Mouse (Mus musculus): ENCODE results near the gene Josd2. TPM values are rescaled to one million over a fixed set of nuclear protein-coding genes. Genes with fewer than 3 reads are reported as not detected.

Josd2 gene
- 273 and 294 TPM in 2 replicates for polyA plus RNA-seq (2012; rRNA removed)

DNA sequence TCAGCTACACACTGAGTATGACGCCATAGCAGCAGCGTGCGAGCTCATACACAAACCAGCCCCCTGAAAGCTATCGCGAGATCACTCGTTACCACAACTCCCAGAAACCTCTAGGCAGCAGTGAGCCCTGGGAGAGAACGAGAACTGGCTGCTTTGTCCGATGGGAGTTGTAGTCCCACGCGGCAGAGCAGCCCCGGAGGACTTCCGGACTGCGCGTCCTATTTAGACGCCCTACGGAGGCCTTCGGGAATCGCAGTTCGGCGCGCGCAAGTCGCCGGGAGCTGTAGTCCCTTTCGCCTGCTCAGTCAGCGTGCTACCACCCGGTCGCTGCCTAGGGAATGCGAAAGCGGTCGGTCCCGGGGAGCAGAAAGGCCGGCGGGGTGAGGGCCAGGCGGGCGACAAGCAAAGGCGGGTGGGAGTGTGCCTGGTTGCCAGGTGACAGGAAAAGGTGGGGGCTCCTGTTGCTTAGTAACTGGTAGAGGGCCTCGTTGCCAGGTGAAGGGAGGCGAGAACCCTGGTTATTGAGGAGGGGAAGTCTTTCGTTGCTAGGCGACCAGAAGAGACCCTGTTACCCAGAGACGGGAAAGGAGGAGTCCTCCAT is at the start of gene Josd2:
Gene Josd2, plus strand, starts transcription at position 170 of the 601 bp plus-strand sequence.
- Histone ChIP-seq H3K27me3 (ENCODE audit: control insufficient read depth, insufficient read depth, low read length) (no peaks in the 10 kb centered on the region), H3K4me3 (replicated peaks; ENCODE audit: insufficient read depth, low read depth, low read length) (peak within 1 kb of the TSS; percentile 69), H3K27ac (ENCODE audit: insufficient read depth, low read length) (peak within 1 kb of the TSS; percentile 94), H3K4me1 (ENCODE audit: control insufficient read depth, insufficient read depth, low read length) (peaks cover 49% of the 10 kb centered on the region)
- TF ChIP-seq POLR2A (IDR thresholded peaks at IDR 0.05; ENCODE audit: borderline replicate concordance, insufficient read depth, low read length) (peak; percentile 67), CTCF (IDR thresholded peaks at IDR 0.05; ENCODE audit: borderline replicate concordance, insufficient read depth, low read depth, low read length) (no peak)
- peak; percentile 93 to 98 for DNase-seq
- WGBS = under 1% methylated on average over 42 of the region's 42 CpGs

DNA sequence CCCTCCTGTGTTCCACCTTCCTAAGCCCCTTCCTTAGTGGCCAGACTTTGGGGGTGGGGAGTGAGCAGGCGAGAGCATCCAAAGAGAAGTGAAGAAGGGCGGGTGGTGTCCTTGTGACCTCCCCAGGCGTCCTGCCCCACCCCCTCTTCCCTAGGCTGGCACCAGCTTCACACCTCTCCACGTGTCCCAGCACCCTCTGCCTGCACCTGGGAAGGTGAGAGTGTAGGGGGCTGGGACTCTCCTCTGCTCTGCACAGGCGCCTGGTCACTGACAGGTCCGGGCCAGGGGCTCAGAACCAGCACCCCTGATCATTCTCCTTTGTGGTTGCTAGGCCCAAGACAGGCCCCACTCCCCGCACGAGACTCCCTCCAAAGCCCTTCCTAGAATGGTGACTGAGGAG is 40.1 kb upstream of the Josd2 start:
- no peaks in the 10 kb centered on the region for H3K27me3 ChIP-seq (ENCODE audit: control insufficient read depth, insufficient read depth, low read length)
- peaks cover 17% of the 10 kb centered on the region for H3K4me1 ChIP-seq (ENCODE audit: control insufficient read depth, insufficient read depth, low read length)
- peak overlapping the region; percentile 76; the same call in 1 of the 2 replicates for H3K27ac ChIP-seq (ENCODE audit: insufficient read depth, low read length)
- peak overlapping the region; percentile 77 for H3K4me3 ChIP-seq (replicated peaks; ENCODE audit: insufficient read depth, low read depth, low read length)
- WGBS = 32% methylated on average over 8 of the region's 8 CpGs
- DNase-seq = peak; percentile 34 to 40
- TF ChIP-seq CTCF (IDR thresholded peaks at IDR 0.05; ENCODE audit: borderline replicate concordance, insufficient read depth, low read depth, low read length) (no peak), POLR2A (IDR thresholded peaks at IDR 0.05; ENCODE audit: borderline replicate concordance, insufficient read depth, low read length) (no peak)

DNA sequence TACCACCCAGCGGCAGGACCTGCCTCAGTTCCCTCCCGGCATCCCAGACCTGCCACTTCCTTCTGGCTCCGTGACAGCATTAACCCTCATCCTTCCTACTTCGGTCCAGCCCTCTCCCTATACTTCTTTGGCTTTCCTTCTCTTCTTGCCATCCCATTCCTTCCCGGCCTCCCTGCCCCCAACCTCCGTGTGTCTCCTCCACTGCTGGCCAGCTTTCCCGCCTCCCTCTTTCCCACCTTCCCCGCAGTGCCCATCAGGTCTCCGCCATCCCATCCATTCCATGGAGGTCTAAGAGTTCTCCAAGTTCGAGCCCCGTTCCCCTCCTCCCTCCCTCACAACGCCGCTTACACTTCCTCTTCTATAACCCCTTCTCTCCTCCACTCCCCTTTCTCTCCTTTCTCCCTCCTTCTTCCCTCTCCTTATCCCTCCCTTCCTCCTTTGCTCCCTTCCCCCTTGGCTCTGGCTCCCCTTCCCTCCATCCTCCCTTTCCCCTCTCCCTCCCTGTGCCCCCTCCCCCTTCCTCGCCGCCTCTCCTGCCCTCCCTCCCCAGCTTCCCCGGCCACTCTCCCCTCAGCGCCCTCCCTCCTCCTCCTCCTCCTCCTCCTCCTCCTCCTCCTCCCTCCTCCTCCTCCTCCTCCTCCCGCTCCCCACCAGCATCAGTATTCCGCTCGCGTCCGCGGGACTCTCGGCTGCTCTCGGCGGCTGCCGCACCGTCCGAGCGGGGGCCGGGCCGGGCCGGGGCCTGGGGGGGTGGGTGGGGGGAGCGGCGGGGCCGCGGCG is 39.4 kb upstream of the Josd2 start:
- TF ChIP-seq POLR2A (IDR thresholded peaks at IDR 0.05; ENCODE audit: borderline replicate concordance, insufficient read depth, low read length) = no peak
- no peaks in the 10 kb centered on the region for H3K27me3 ChIP-seq (ENCODE audit: control insufficient read depth, insufficient read depth, low read length)
- H3K4me1 ChIP-seq (ENCODE audit: control insufficient read depth, insufficient read depth, low read length) = peaks cover 17% of the 10 kb centered on the region
- H3K4me3 ChIP-seq (replicated peaks; ENCODE audit: insufficient read depth, low read depth, low read length) = peak overlapping the region; percentile 77
- peak; percentile 60 to 65 for DNase-seq
- WGBS = under 1% methylated on average over 16 of the region's 38 CpGs
- peak overlapping the region; percentile 76 for H3K27ac ChIP-seq (ENCODE audit: insufficient read depth, low read length)

DNA sequence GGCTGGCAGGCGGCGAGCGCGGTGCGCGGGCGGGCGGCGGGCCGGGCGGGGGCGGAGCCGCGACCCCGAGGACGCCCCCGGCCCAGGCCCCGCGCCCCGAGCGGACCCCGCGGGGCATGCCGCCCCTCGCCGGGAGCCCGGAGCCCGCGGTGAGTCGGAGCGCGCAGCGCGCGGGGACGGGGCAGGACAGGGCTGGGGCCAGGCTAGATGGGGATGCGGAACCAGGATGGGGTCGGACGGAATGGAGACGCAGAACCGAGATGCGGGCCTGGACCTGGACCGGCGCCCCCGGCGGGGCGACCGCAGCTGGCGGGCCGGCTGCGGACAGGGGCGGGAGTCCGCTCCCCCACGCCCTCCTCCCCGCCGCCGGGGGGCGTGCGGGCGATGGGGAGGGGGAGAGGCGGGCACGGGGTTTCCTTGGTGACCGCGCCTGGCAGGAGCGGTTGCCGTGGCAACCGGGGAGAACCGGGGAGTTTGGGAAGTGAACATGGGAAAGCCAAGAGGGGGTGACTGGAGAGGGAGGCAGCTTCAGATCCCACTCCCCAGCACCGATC is 38.7 kb upstream of the Josd2 start, which contains the start of gene Lrrc4b:
Gene Lrrc4b, plus strand, starts transcription at position 51 of the 554 bp plus-strand sequence.
- H3K27me3 ChIP-seq (ENCODE audit: control insufficient read depth, insufficient read depth, low read length) = no peaks in the 10 kb centered on the region
- DNase-seq = peak; percentile 65 to 69
- WGBS = 2% methylated on average over 48 of the region's 69 CpGs
- peaks cover 17% of the 10 kb centered on the region for H3K4me1 ChIP-seq (ENCODE audit: control insufficient read depth, insufficient read depth, low read length)
- H3K27ac ChIP-seq (ENCODE audit: insufficient read depth, low read length) = peak within 1 kb of the TSS; percentile 76
- no peak for TF ChIP-seq CTCF (IDR thresholded peaks at IDR 0.05; ENCODE audit: borderline replicate concordance, insufficient read depth, low read depth, low read length)
- TF ChIP-seq POLR2A (IDR thresholded peaks at IDR 0.05; ENCODE audit: borderline replicate concordance, insufficient read depth, low read length) = no peak
- H3K4me3 ChIP-seq (replicated peaks; ENCODE audit: insufficient read depth, low read depth, low read length) = peak within 1 kb of the TSS; percentile 77

DNA sequence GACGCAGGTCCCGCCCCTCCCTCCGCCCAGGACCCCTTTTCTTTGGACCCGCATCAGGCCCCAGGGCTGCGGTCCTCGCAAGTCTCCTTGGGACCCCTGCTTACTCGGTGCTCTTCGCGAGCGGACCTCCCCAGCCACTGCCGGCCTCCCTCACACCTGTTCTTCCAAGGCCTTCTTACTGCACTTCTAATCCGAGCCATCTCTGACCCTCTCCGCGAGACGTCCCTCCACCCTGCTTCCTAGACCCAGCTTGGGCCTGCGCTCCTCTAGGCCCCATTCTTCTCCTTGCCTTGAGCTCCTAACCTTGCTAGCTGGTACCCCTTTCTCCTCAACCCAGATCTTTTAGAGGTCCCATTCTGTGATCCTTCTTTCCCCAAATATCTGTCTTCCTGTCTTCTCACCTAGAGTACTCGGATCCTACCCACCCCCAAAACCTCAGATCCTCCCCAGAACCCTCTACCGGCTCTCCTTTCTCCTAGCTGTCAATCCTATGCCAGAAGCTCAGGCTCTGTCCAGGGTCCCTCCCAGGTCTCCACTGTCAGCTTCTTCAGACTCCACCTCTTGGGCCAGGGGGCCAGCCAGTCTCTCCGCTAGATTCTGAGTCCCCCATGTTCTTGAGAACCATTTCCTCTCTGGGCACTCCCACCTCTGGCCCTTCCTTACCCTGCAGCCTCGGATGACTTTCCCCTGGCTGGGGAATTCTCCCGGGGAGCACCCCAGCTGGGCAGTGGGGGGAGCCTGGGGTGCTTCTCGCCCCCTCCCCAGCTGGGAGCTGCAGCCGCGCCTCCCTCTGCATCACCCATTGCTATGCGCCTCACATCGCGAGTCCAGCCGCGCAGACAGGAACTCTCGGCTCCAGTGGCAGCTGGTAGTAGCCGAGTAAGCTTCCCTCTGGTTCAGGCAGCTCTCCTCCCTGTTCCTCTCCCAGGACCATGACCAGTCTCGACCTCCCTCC is 38.0 kb upstream of the Josd2 start:
- peak; percentile 44 to 62 for DNase-seq
- 9% methylated on average over 32 of the region's 32 CpGs for WGBS
- H3K27me3 ChIP-seq (ENCODE audit: control insufficient read depth, insufficient read depth, low read length) = no peaks in the 10 kb centered on the region
- TF ChIP-seq POLR2A (IDR thresholded peaks at IDR 0.05; ENCODE audit: borderline replicate concordance, insufficient read depth, low read length) (no peak), CTCF (IDR thresholded peaks at IDR 0.05; ENCODE audit: borderline replicate concordance, insufficient read depth, low read depth, low read length) (no peak)
- peaks cover 17% of the 10 kb centered on the region for H3K4me1 ChIP-seq (ENCODE audit: control insufficient read depth, insufficient read depth, low read length)
- H3K4me3 ChIP-seq (replicated peaks; ENCODE audit: insufficient read depth, low read depth, low read length) = peak overlapping the region; percentile 64
- H3K27ac ChIP-seq (ENCODE audit: insufficient read depth, low read length) = peak overlapping the region; percentile 51

DNA sequence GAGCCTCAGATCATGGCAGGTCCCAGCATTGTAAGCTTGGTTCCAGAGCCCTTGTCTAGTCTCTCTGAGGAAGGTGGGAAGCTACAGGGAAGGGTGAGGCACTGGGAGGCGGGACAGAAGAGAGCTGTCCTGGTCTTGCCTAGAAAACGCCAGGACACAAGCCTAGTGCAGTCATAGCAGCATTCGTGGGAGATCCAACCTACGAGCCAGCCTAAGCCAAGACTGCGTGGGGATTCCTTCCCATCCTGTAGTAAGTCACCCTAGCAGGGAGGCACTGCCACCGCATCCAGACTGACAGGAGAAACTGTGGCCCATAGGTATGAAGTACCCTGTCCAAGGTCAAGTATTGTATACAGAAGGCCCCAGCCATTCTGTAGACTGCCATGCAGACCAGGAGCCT is 35.2 kb upstream of the Josd2 start:
- Histone ChIP-seq H3K4me3 (replicated peaks; ENCODE audit: insufficient read depth, low read depth, low read length) (no peak overlapping the region), H3K4me1 (ENCODE audit: control insufficient read depth, insufficient read depth, low read length) (peaks cover 39% of the 10 kb centered on the region), H3K27me3 (ENCODE audit: control insufficient read depth, insufficient read depth, low read length) (no peaks in the 10 kb centered on the region), H3K27ac (ENCODE audit: insufficient read depth, low read length) (no peak overlapping the region)
- DNase-seq = no peak
- WGBS = 63% methylated on average over 6 of the region's 6 CpGs
- TF ChIP-seq POLR2A (IDR thresholded peaks at IDR 0.05; ENCODE audit: borderline replicate concordance, insufficient read depth, low read length) (no peak), CTCF (IDR thresholded peaks at IDR 0.05; ENCODE audit: borderline replicate concordance, insufficient read depth, low read depth, low read length) (no peak)

DNA sequence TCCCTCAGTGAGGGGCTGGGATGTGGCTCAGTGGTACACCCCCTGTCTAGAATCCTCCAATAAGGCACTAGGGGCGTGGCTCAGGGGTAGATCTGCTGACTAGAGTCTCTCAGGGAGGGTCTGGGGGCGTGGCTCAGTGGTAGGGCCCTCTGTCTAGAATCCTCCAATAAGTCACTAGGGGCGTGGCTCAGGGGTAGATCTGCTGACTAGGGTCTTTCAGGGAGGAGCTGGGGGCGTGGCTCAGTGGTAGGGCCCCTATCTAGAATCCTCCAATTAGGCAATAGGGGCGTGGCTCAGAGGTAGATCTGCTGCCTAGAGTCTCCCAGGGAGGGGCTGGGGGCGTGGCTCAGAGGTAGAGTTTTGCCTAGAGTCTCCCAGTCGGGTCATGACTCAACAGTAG is 34.4 kb upstream of the Josd2 start:
- no peak overlapping the region for H3K27ac ChIP-seq (ENCODE audit: insufficient read depth, low read length)
- H3K4me1 ChIP-seq (ENCODE audit: control insufficient read depth, insufficient read depth, low read length) = peaks cover 44% of the 10 kb centered on the region
- H3K27me3 ChIP-seq (ENCODE audit: control insufficient read depth, insufficient read depth, low read length) = no peaks in the 10 kb centered on the region
- no peak overlapping the region for H3K4me3 ChIP-seq (replicated peaks; ENCODE audit: insufficient read depth, low read depth, low read length)
- 33% methylated on average over 7 of the region's 7 CpGs for WGBS
- peak; percentile 22 to 29 for DNase-seq
- no peak for TF ChIP-seq POLR2A (IDR thresholded peaks at IDR 0.05; ENCODE audit: borderline replicate concordance, insufficient read depth, low read length)
- no peak for TF ChIP-seq CTCF (IDR thresholded peaks at IDR 0.05; ENCODE audit: borderline replicate concordance, insufficient read depth, low read depth, low read length)

All from cerebellum, adult 2 months (tissue).